Mouse (Mus musculus) G1E (cell line): ENCODE results near the gene Def6.

Experiments used
- CTCF ChIP-seq: IDR thresholded peaks from 2 replicates; pipeline ENCODE4 v1.5.1; 2012; ENCODE audit warnings: low read depth, low read length, inconsistent platforms, mixed read lengths
- GATA1 ChIP-seq: IDR thresholded peaks from 2 replicates; pipeline ENCODE4 v1.6.1; 2012; ENCODE audit warnings: borderline replicate concordance, low read length, inconsistent platforms, mixed read lengths
- TAL1 ChIP-seq: conservative IDR thresholded peaks from 2 replicates; pipeline ENCODE4 v1.6.1; 2012; ENCODE audit warnings: low read depth, low read length, inconsistent platforms, mixed read lengths

DNA sequence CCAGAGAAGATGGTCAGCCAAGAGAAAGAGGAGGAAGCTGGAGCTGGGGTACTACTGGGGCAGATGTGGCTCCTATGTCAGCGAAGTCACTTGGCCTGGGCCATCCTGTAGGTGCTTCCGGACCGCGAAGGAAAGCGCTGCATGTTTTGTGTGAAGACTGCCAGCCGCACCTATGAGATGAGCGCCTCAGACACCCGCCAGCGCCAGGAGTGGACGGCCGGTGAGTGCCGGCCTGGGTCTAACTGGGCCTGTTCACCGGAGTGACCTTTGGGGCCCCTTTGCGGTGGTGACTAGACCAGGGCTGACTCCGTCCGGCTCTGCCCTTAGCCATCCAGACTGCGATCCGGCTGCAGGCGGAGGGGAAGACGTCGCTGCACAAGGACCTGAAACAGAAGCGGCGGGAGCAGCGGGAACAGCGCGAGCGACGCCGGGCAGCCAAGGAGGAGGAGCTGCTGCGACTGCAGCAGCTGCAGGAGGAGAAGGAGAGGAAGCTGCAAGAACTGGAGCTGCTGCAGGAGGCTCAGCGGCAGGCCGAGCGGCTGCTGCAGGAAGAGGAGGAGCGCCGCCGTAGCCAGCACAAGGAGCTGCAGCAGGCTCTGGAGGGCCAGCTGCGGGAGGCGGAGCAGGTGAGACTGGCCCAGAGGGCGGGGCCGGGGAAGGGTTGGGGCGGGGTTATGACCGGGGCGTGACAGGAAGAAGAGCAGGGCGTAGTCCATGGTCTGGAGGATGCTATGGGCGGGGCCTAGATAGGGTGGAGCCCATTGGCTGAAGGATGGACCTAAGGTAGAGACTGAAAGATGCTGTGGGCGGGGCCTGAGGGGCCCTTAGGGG, 16.2 kb downstream of the Def6 start:
- TF ChIP-seq TAL1 (no peak), CTCF (no peak), GATA1 (no peak)
